Mouse (Mus musculus): ENCODE measurements around the gene Helz. TPM values are rescaled to one million over a fixed set of nuclear protein-coding genes. Genes with fewer than 3 reads are reported as not detected.
"Not testable (repeated sequence)": the region's sequence is repeated elsewhere in the genome, so short reads cannot be mapped to it uniquely, and the experiment has no call there.

Gene Helz
- total RNA-seq, 2 experiments from 2014 or later, result 17.6 to 25.4 TPM

DNA sequence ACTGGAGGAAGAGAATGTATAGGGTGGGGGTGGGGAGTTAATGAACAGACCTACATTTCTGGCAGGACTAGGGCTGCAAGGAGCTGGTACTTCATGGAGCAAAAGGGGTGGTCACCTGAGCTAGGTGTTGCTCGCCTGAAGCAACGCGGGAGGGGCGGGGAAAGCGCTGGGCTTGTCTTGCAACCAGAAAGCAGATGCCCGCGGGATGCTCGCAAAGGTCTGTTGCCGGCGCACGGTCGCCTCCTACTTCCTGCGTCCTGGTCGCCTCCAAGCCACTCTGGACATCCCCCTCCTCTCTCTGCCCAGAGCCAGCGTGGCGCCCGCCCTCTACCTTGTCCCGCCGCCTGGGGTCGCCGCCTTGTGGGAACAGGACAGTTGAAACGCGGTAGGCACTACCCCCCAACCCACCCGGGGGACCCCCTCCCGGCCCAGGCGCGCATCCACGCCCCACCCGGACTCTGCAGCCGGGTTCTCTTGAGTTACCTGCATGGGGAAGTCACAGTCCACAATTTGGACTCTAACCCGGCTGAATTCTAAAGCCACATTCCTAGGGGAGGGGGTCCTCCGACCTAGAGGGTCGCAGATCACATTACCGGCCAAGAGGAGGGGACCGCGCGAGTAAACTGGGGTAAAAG, 946 bp upstream of the Helz start:
- peak; percentile 30 for ATAC-seq (replicated peaks; ENCODE audit: poor library complexity)

DNA sequence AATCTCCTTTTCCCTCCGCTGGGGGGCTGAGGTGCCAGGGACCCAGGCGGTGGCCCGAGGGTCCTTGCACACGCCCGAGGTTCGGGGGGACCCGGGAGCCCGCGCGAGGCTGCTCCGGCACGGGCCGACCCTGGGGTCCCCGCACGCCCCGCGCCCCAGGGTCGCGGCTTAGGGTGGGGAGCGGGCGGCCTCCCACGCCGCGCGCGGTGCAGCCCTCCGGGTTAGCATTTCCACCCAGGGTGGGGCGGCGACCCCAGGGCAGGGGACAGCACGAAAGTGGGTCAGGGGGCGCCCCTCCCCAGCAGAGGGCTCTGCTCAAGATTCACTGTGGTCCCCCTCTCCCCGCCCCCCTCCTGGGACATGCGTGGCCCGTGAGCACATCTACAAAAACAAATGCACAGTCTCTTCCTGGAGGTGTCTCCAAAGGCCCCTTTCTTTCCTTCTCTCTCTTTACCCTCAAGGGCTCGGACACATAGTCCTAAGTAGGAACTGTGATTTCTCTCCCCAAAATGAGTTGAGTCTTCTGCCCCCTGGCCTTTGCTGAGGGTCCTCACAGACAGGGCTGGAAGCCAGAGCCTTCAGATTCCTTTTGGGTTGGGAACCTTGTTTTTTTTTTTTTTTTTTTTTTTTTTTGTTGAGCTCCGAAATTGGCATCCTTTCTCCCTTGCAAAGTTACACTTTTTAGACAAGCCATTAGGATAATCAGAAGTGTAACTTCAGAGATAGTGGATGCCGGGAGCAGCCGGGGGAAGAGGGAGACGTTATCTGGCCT, 660 bp downstream of the Helz start:
- peak; percentile 5; the same call in 1 of the 2 replicates for ATAC-seq (replicated peaks; ENCODE audit: poor library complexity)

DNA sequence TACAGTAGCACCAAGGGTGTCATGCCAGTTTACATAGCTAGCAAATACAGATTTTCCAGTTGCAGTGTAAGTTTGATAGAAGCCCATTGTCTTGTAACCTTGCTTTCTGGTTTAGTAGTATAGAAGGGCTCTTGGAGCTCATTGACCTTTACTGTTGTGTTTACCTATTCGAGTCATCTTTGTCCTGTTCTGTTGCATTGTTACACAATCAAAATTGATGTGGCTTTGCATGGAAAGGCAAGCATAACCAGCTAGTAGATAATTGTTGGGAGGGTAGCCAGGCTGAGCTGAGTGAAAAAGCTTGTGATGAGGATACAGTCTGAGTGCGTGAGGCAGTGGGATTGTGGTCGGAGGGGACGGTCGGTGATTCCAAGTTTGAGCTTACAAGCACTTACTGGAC, 12.1 kb downstream of the Helz start:
- no peak for ATAC-seq (replicated peaks; ENCODE audit: poor library complexity)

DNA sequence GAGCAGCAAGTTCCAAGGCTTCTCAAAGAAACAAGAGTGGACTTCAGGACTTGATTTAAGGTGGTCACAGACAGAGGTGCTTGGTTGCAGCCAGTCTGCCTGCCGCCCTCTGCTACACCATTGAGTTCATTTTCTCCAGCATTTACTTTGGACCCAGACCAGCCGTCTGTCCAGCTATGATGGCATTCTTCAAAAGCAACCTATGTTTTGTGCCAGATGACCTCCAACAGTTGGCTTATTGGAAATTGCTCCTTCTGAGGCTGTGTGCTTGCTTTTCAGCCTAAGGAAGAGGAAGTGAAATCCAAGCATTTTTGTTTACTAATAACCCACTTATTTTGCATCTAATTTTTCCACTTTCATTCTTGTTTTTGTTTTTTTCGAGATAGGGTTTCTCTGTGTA, 19.7 kb downstream of the Helz start:
- no peak for ATAC-seq (replicated peaks; ENCODE audit: poor library complexity)

DNA sequence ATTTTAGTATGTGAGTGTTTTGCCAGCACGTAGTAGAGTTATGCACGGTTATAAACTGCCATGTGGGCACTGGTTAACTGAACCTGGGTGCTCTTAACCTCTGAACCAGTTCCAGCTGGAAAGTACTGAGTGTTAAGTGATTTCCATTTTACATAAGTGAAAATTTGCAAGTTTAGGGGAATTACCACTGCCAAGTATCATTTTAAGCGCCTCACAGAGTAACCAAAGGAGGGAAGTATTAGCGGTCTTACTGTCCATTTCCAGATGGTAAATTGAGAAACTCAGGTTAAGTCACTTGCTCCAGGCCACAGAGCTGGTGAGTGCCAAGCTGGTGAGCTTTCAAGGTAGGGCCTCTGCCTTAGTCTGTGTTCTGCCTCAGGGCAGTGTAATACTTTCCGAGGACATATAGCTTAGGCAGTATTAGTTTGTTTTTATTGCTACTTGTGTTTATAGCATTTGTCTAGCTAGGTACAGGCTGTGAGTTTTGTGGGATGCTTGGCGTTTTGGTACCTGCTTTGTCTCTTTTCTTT, 20.8 kb downstream of the Helz start:
- ATAC-seq (replicated peaks; ENCODE audit: poor library complexity), result no peak

GRCm38 (mm10) chr11:107570891-107571290, 23.2 kb downstream of the Helz start:
- ATAC-seq (replicated peaks; ENCODE audit: poor library complexity), result not testable (repeated sequence)

- ATAC-seq (replicated peaks; ENCODE audit: poor library complexity), result no peak
Measured at GRCm38 (mm10) chr11:107571318-107571717, 23.6 kb downstream of the Helz start.

GRCm38 (mm10) chr11:107572551-107572950, 24.8 kb downstream of the Helz start:
- ATAC-seq (replicated peaks; ENCODE audit: poor library complexity), result no peak

- ATAC-seq (replicated peaks; ENCODE audit: poor library complexity), result no peak
Measured at GRCm38 (mm10) chr11:107573061-107573692, 25.4 kb downstream of the Helz start.

DNA sequence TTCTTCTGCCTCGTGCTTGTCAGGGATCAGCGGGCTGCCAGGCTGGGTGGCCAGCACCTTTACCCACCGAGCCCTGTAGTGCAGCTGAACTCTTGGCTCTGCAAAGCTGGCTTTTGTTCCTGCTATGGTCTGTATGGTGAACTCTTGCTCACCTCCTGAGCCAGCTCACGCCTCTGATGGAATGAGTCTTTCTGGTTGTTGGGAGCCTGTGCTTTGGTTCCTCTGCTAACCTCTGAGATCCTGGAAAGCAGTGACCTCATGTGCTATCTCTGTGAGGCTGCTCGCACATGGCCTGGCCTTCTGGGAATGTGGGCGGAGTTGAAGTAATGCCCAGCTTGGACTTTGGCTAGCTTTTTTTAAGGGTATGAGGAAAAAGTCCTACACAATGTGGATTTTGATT, 26.1 kb downstream of the Helz start:
- no peak for ATAC-seq (replicated peaks; ENCODE audit: poor library complexity)

DNA sequence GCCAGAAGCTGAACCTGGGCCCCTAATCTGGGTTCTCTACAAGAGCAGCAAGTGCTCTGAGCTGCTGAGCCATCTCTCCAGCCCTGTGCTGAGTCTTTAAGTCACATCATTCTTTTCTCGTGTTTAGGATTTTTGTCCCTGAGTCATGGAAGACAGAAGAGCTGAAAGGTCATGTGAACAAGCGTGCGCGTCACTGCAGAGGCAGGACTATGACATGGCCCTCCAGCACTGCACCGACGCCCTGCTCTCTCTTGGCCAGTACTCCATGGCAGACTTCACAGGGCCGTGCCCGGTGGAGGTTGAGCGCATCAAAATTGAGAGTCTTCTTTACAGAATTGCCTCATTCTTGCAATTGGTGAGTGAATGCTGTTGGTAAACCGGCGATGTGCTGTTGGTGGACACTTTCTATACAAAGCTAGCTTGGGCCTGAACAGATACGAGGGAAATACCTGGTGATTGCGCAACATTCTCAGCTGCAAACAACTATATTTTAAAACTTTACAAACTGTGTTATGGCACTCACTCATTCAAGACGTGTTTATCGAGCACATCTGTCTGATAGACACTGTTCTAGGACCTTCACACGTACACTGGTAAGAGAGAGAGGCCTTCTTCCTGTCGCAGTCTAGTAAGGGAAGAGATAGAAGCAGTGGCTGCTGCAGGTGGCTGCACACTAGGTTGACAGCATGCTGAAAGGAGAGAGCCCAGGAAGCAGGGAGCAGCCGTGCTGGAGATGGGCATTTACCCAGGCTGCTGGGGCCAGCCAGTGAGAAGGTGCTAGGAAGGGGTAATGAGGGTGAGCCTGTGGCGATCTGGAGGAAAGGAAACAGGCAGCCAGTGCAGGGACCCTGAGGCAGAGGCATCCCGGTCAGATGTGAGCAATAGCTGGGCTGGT, 27.3 kb downstream of the Helz start:
- no peak for ATAC-seq (replicated peaks; ENCODE audit: poor library complexity)

DNA sequence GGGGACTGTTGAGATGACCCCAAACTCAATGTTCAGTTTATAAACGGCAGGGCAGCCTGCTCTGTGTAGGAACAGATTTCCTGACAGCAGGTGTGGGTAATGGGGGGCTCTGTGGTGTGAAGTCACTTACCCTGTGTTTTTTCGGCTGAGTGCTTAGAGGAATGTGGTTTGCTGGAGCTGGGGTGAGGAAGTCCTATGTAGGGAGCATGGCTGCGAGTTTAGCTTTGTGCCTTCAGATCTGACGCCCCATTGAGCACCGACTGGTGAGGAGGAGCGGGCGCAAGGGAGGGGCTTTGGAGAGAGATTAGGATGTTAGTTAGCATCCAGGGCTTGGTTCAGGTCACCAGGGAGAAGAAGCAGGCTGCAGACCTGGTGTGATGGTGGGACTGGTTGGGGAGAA, 28.5 kb downstream of the Helz start:
- ATAC-seq (replicated peaks; ENCODE audit: poor library complexity), result no peak

GRCm38 (mm10) chr11:107577400-107577799, 29.7 kb downstream of the Helz start:
- ATAC-seq (replicated peaks; ENCODE audit: poor library complexity), result no peak

GRCm38 (mm10) chr11:107578226-107578625, 30.5 kb downstream of the Helz start:
- ATAC-seq (replicated peaks; ENCODE audit: poor library complexity), result no peak

GRCm38 (mm10) chr11:107580786-107581185, 33.1 kb downstream of the Helz start:
- no peak for ATAC-seq (replicated peaks; ENCODE audit: poor library complexity)

GRCm38 (mm10) chr11:107584660-107585451, 37.1 kb downstream of the Helz start:
- ATAC-seq (replicated peaks; ENCODE audit: poor library complexity), result peak; percentile 84

DNA sequence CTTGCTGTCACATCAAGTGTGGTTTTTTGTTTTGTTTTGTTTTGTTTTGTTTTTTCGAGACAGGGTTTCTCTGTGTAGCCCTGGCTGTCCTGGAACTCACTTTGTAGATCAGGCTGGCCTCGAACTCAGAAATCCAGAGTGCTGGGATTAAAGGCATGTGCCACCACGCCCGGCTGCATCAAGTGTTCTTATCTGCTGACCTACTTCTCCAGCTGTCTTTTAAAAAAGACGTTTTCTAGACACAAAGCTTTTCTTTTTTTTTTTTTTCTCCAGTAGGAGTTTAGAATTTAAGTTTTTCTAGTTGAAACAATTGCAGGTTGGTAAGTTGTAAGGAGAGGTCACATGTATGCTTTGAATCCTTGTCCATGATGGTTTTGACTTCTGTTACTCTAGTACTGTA, 38.4 kb downstream of the Helz start:
- ATAC-seq (replicated peaks; ENCODE audit: poor library complexity), result not testable (repeated sequence)

DNA sequence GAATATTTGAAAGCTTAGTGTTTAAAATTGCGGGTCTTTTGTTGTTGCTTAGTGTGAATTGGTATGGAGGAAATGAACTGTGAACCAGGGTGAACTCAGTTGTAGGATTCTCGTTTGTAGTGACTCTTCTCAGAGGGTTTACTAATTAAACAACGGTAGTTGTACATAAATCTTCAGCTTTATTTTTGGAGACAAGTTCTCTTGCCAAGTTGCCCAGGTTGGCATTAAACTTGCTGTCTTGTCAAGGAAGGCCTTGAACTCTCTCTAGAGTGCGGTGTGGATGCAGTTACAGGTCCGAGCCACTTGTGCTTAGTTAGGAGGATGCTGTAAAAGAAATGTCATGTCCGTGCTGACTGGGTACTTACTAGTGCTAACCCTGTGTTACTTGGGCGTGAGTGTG, 39.4 kb downstream of the Helz start:
- ATAC-seq (replicated peaks; ENCODE audit: poor library complexity), result no peak

DNA sequence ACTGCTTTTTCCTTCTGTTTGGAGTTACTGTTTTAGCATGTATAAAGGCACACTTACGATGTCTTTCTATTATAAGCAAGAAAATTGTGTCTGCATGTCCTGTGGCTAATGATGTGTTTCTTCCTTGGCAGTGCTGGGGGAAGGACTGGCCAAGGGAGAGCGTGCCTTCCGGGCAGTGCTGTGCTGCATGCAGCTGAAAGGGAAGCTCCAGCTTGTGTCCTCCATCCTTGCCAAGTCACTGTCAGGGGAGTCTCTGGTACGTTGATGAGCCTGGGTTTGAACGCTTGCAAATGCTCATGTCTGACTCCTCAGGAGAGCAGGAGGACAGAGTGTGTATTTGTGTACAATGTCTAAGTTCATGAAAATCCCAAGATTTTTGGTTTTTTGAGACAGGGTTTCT, 44.8 kb downstream of the Helz start:
- ATAC-seq (replicated peaks; ENCODE audit: poor library complexity), result no peak

DNA sequence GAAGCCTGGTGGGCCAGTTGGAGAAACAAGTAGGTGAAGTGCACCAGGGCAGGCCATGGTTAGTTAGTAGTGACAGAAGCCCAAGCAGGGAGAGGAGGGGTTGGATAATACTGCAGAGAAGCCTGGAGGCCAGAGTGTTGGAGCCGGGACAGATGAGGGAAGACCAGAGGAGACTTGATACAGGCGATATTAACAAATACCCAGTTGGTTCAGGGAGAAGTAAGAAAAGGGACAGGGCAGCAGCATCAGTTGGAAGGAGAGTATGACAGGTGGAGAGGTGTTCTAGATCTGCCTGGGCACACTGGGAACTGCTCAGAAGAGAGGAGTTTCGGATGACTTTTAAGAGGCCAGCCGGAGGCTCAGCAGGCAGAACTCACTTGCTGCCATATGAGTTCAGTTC, 49.7 kb downstream of the Helz start:
- no peak for ATAC-seq (replicated peaks; ENCODE audit: poor library complexity)
